ENCODE assay signal across 7 mouse cellular contexts in the genomic region with DNA sequence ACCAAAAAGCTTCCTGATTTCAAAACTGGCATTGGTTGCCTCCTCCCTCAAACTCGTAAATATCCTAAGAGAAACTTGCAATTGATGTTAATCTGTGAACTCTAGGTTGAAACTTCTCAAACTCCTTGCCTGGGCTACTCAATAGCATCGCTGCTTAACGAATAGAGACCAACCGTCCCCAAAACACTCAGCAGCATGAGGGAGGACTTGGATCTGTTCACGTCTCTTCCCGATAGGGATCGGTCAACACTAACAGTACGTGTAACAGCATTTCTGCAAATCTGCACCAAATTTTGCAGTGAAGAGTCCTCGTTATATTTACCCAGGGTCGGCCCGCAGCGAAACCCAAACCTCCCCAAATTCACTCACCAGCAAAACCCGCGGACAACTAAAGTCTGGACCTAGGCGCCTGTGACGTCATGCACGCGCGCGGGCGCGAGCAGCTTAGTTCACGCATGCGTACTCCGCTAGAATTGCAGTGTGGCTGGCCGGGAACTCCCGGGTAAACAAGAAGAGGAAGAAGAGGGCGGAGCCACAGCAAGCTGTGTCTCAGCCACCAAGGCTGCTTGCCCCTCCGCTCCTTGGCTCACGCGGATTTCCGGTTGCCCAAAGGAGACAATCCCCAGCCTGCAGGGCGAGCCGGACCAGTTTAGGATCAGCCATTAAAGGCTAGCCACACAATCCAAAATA. TPM values are rescaled to one million over a fixed set of nuclear protein-coding genes. Genes with fewer than 3 reads are reported as not detected.
A peak's percentile ranks its signal among the peaks of the same experiment; 100 is the strongest.
DNase-seq lines count a peak whose midpoint lies in the region; ATAC-seq lines count a peak whose summit lies in the region.

Gene Pot1a (minus strand): TSS at position 441 of the 690 bp plus-strand sequence.

- H3K27ac ChIP-seq in embryonic facial prominence, embryonic 11.5 days (replicated peaks; ENCODE audit: low read depth, low read length), result peak within 1 kb of the TSS; percentile 79
- H3K27ac ChIP-seq in limb, embryonic 10.5 days, result peak within 1 kb of the TSS; percentile 91
- H3K27ac ChIP-seq in midbrain, embryonic 13.5 days, result peak within 1 kb of the TSS; percentile 84

- ATAC-seq in embryonic facial prominence, embryonic 11.5 days (replicated peaks; ENCODE audit: insufficient number of reproducible peaks, low FRiP score, low TSS enrichment, low read depth), result peak; percentile 99
- ATAC-seq in granulocyte monocyte progenitor cell, adult 5-6 weeks (replicated peaks; ENCODE audit: poor library complexity, severe bottlenecking), result peak; percentile 99
- peak; percentile 100 for ATAC-seq in midbrain, embryonic 13.5 days

- H3K9me3 ChIP-seq in embryonic facial prominence, embryonic 11.5 days (replicated peaks; ENCODE audit: control insufficient read depth, low read length), result no peaks in the 10 kb centered on the region
- no peaks in the 10 kb centered on the region for H3K9me3 ChIP-seq in limb, embryonic 10.5 days (replicated peaks)
- no peaks in the 10 kb centered on the region for H3K9me3 ChIP-seq in midbrain, embryonic 13.5 days

- no peaks in the 10 kb centered on the region for H3K36me3 ChIP-seq in embryonic facial prominence, embryonic 11.5 days (replicated peaks; ENCODE audit: control insufficient read depth, insufficient read depth, low read depth, low read length)
- H3K36me3 ChIP-seq in limb, embryonic 10.5 days, result peaks cover 17% of the 10 kb centered on the region
- H3K36me3 ChIP-seq in midbrain, embryonic 13.5 days, result no peaks in the 10 kb centered on the region

- H3K4me3 ChIP-seq in embryonic facial prominence, embryonic 11.5 days (ENCODE audit: low read depth, low read length), result peak within 1 kb of the TSS; percentile 59
- peak within 1 kb of the TSS; percentile 67 for H3K4me3 ChIP-seq in limb, embryonic 10.5 days
- H3K4me3 ChIP-seq in midbrain, embryonic 13.5 days (replicated peaks), result peak within 1 kb of the TSS; percentile 53

- DNase-seq in adrenal gland, postnatal 14 days, result peak; percentile 97
- DNase-seq in embryonic facial prominence, embryonic 11.5 days (ENCODE audit: low spot score), result peak; percentile 97
- peak; percentile 95 for DNase-seq in kidney, adult 11 months
- DNase-seq in limb, embryonic 10.5 days (ENCODE audit: low spot score), result peak; percentile 98
- DNase-seq in spleen, adult 12 weeks (ENCODE audit: low spot score), result peak; percentile 94

- H3K27me3 ChIP-seq in embryonic facial prominence, embryonic 11.5 days (ENCODE audit: control insufficient read depth, insufficient read depth, low read length), result no peaks in the 10 kb centered on the region
- H3K27me3 ChIP-seq in limb, embryonic 10.5 days (ENCODE audit: low read depth, poor library complexity, severe bottlenecking), result no peaks in the 10 kb centered on the region
- no peaks in the 10 kb centered on the region for H3K27me3 ChIP-seq in midbrain, embryonic 13.5 days

- peak within 1 kb of the TSS; percentile 43 for H3K4me2 ChIP-seq in embryonic facial prominence, embryonic 11.5 days (ENCODE audit: low read depth, low read length)
- H3K4me2 ChIP-seq in midbrain, embryonic 13.5 days (replicated peaks), result peak within 1 kb of the TSS; percentile 62

- peak within 1 kb of the TSS; percentile 76 for H3K9ac ChIP-seq in embryonic facial prominence, embryonic 11.5 days (replicated peaks; ENCODE audit: low read length)
- H3K9ac ChIP-seq in midbrain, embryonic 13.5 days (replicated peaks), result peak within 1 kb of the TSS; percentile 69

- H3K4me1 ChIP-seq in embryonic facial prominence, embryonic 11.5 days (ENCODE audit: control insufficient read depth, insufficient read depth, low read length), result no peaks in the 10 kb centered on the region
- peaks cover 14% of the 10 kb centered on the region for H3K4me1 ChIP-seq in limb, embryonic 10.5 days
- peaks cover 13% of the 10 kb centered on the region for H3K4me1 ChIP-seq in midbrain, embryonic 13.5 days (replicated peaks)

- under 1% methylated on average over 34 of the region's 34 CpGs for WGBS in embryonic facial prominence, embryonic 11.5 days
- under 1% methylated on average over 34 of the region's 34 CpGs for WGBS in limb, embryonic 10.5 days
- WGBS in midbrain, embryonic 13.5 days, result under 1% methylated on average over 34 of the region's 34 CpGs

RNA-seq across cellular contexts. Expression of gene Pot1a, which starts in this region (rescaled TPM):
- total RNA-seq in adrenal gland, postnatal 14 days (2021), result 12.8 and 14.8 TPM in 2 replicates
- 47.1 and 52.4 TPM in 2 replicates for polyA plus RNA-seq in embryonic facial prominence, embryonic 11.5 days (2014; fragmentation: Nextera tagmentation; extraction: Ambion mirVana)
- 30.7 and 59.5 TPM in 2 replicates for total RNA-seq in granulocyte monocyte progenitor cell, adult 5-6 weeks (2014; fragmentation: Nextera tagmentation)
- 28.4 and 42.6 TPM in 2 replicates for total RNA-seq in granulocyte monocyte progenitor cell, adult 5-6 weeks (2017)
- 38.8 and 41.0 TPM in 2 replicates for polyA plus RNA-seq in limb, embryonic 10.5 days (2016; fragmentation: Nextera tagmentation; extraction: Ambion mirVana)
- polyA plus RNA-seq in midbrain, embryonic 13.5 days (2015; fragmentation: Nextera tagmentation; extraction: Ambion mirVana), result 32.8 and 33.4 TPM in 2 replicates

Comparison
In these comparisons a context has a peak if more than half of its experiments do, and no peak if none do; other contexts are left out.
1. Peak in every context shown above with its lines: DNase-seq, ATAC-seq, H3K4me3 ChIP-seq and H3K27ac ChIP-seq.